Mouse (Mus musculus) hindbrain, postnatal 0 days (tissue): ENCODE results near the gene Golga3. TPM values are rescaled to one million over a fixed set of nuclear protein-coding genes. Genes with fewer than 3 reads are reported as not detected.
A peak's percentile ranks its signal among the peaks of the same experiment; 100 is the strongest.

Experiments
- ATAC-seq: fragments of 200-750 bp; cut with Nextera tagmentation; 2 replicates; pipeline ENCODE4 v1.8.0; 2017; ENCODE audit warnings: mild to moderate bottlenecking, moderate TSS enrichment, moderate library complexity
- DNase-seq: peaks from one replicate; pipeline ENCODE4 v3.0.0-alpha.2; 2015; ENCODE audit warnings: low spot score
- H3K27ac ChIP-seq: fragments of 300-500 bp; sonication (generic); 2 replicates; pipeline ENCODE4 v1.5.1; 2014; ENCODE audit warnings: mild to moderate bottlenecking
- H3K27me3 ChIP-seq: fragments of 300-500 bp; sonication (generic); 2 replicates; pipeline ENCODE4 v1.6.1; 2014; ENCODE audit warnings: low read length, mixed read lengths; ENCODE audit not compliant: insufficient read depth
- H3K36me3 ChIP-seq: fragments of 300-500 bp; sonication (generic); 2 replicates; pipeline ENCODE4 v1.6.1; 2014; ENCODE audit warnings: low read length, mixed read lengths; ENCODE audit not compliant: insufficient read depth
- H3K4me1 ChIP-seq: fragments of 300-500 bp; sonication (generic); 2 replicates; pipeline ENCODE4 v1.6.1; 2014; ENCODE audit warnings: antibody characterized with exemption, low read length, mixed read lengths; ENCODE audit not compliant: insufficient read depth
- H3K4me2 ChIP-seq: fragments of 300-500 bp; sonication (generic); 2 replicates; pipeline ENCODE4 v1.6.1; 2014; ENCODE audit warnings: low read depth, mild to moderate bottlenecking, low read length, moderate library complexity, mixed read lengths
- H3K4me3 ChIP-seq: fragments of 300-500 bp; sonication (generic); 2 replicates; pipeline ENCODE4 v1.5.1; 2014; ENCODE audit warnings: low read length
- H3K9ac ChIP-seq: fragments of 300-500 bp; sonication (generic); replicated peaks from 2 replicates; pipeline ENCODE4 v1.6.1; 2014; ENCODE audit warnings: mild to moderate bottlenecking, low read length, moderate library complexity, mixed read lengths
- H3K9me3 ChIP-seq: fragments of 300-500 bp; sonication (generic); 2 replicates; pipeline ENCODE4 v1.6.1; 2016; ENCODE audit warnings: low read length, mixed read lengths
- CTCF ChIP-seq: IDR thresholded peaks from 2 replicates; pipeline ENCODE4 v1.5.1; 2016; ENCODE audit warnings: antibody characterized with exemption, control low read depth, low read depth
- WGBS: fragments of 180-500 bp; shearing (Covaris S2); extraction: QIAGEN DNeasy Blood & Tissue Kit; methylation state at CpG from one replicate; pipeline ENCODE4 v1.1.7; 2014; 5-methylcytosine and 5-hydroxymethylcytosine counted together
- polyA plus RNA-seq: library from polyadenylated mRNA; unstranded; fragments of >200 nt; fragmentation: Nextera tagmentation; extraction: Ambion mirVana; gene quantifications from 2 replicates; pipeline ENCODE4 v1.2.1, GENCODE M21; 2015
- total RNA-seq: library from RNA; depleted of rRNA; stranded (reverse); fragments of >200 nt; gene quantifications from 2 replicates; pipeline ENCODE4 v1.2.3, GENCODE M21; 2014

Gene Golga3
- total and polyA plus RNA-seq, 2 experiments from 2014 or later: 13.9 to 18.0 TPM

- Histone ChIP-seq H3K4me1 (peaks cover 16% of the 10 kb centered on the region; the same call in 1 of the 2 replicates), H3K36me3 (peaks cover 12% of the 10 kb centered on the region; the same call in 1 of the 2 replicates), H3K9me3 (no peaks in the 10 kb centered on the region), H3K4me3 (peak overlapping the region; percentile 91), H3K4me2 (peak overlapping the region; percentile 73), H3K9ac (peak overlapping the region; percentile 92), H3K27ac (peak overlapping the region; percentile 94), H3K27me3 (no peaks in the 10 kb centered on the region)
- ATAC-seq (0 out of 2 replicates have a peak, but pooled peaks have one; percentile 8), DNase-seq (no peak)
- TF ChIP-seq CTCF: no peak
- WGBS: 6% methylated on average over 8 of the region's 8 CpGs
Measured at GRCm38 (mm10) chr5:110230401-110230779, 53.9 kb downstream of the Golga3 start.

- H3K9me3 ChIP-seq: no peaks in the 10 kb centered on the region
- peak within 1 kb of the TSS; percentile 91 for H3K4me3 ChIP-seq
- WGBS: 1% methylated on average over 66 of the region's 81 CpGs
- H3K36me3 ChIP-seq: peaks cover 15% of the 10 kb centered on the region; the same call in 1 of the 2 replicates
- peak within 1 kb of the TSS; percentile 73 for H3K4me2 ChIP-seq
- H3K4me1 ChIP-seq: peaks cover 16% of the 10 kb centered on the region; the same call in 1 of the 2 replicates
- DNase-seq (peak; percentile 95), ATAC-seq (peak; percentile 96)
- TF ChIP-seq CTCF: no peak
- H3K27me3 ChIP-seq: no peaks in the 10 kb centered on the region
- peak within 1 kb of the TSS; percentile 94 for H3K27ac ChIP-seq
- H3K9ac ChIP-seq: peak within 1 kb of the TSS; percentile 92
Measured at GRCm38 (mm10) chr5:110230780-110231461, 54.4 kb downstream of the Golga3 start, which contains the start of gene Ankle2. Ankle2 (plus strand) TSS chr5:110231004.

- ATAC-seq: no peak
- peak overlapping the region; percentile 91 for H3K4me3 ChIP-seq
- peak overlapping the region; percentile 73 for H3K4me2 ChIP-seq
- no peak overlapping the region for H3K27ac ChIP-seq
- no peaks in the 10 kb centered on the region for H3K9me3 ChIP-seq
- WGBS: 44% methylated on average over 13 of the region's 13 CpGs
- H3K27me3 ChIP-seq: no peaks in the 10 kb centered on the region
- H3K9ac ChIP-seq: peak overlapping the region; percentile 92; the same call in 1 of the 2 replicates
- peak; percentile 10 for DNase-seq
- H3K36me3 ChIP-seq: peaks cover 20% of the 10 kb centered on the region; the same call in 1 of the 2 replicates
- peaks cover 16% of the 10 kb centered on the region; the same call in 1 of the 2 replicates for H3K4me1 ChIP-seq
- TF ChIP-seq CTCF: peak; percentile 14
Measured at GRCm38 (mm10) chr5:110231638-110232037, 55.1 kb downstream of the Golga3 start.

- peaks cover 23% of the 10 kb centered on the region; the same call in 1 of the 2 replicates for H3K36me3 ChIP-seq
- ATAC-seq: no peak
- no peak overlapping the region for H3K27ac ChIP-seq
- H3K4me2 ChIP-seq: no peak overlapping the region
- H3K9ac ChIP-seq: no peak overlapping the region
- DNase-seq: no peak
- H3K4me3 ChIP-seq: no peak overlapping the region
- 83% methylated on average over 6 of the region's 6 CpGs for WGBS
- no peak for TF ChIP-seq CTCF
- peaks cover 16% of the 10 kb centered on the region; the same call in 1 of the 2 replicates for H3K4me1 ChIP-seq
- no peaks in the 10 kb centered on the region for H3K9me3 ChIP-seq
- H3K27me3 ChIP-seq: no peaks in the 10 kb centered on the region
Measured at GRCm38 (mm10) chr5:110232346-110232745, 55.8 kb downstream of the Golga3 start.

- Histone ChIP-seq H3K9me3 (no peaks in the 10 kb centered on the region), H3K9ac (no peak overlapping the region), H3K4me2 (no peak overlapping the region), H3K27ac (no peak overlapping the region), H3K36me3 (peaks cover 52% of the 10 kb centered on the region), H3K27me3 (no peaks in the 10 kb centered on the region), H3K4me3 (no peak overlapping the region), H3K4me1 (no peaks in the 10 kb centered on the region)
- no peak for DNase-seq
- no peak for TF ChIP-seq CTCF
- 85% methylated on average over 2 of the region's 2 CpGs for WGBS
- ATAC-seq: no peak
Measured at GRCm38 (mm10) chr5:110244091-110244490, 67.6 kb downstream of the Golga3 start.

GRCm38 (mm10) chr5:110266941-110267340 lies 90.4 kb downstream of the Golga3 start:
- Histone ChIP-seq H3K27me3 (no peaks in the 10 kb centered on the region), H3K9me3 (no peaks in the 10 kb centered on the region), H3K4me2 (no peak overlapping the region), H3K4me3 (no peak overlapping the region), H3K9ac (no peak overlapping the region), H3K4me1 (peaks cover 4% of the 10 kb centered on the region; the same call in 1 of the 2 replicates), H3K27ac (no peak overlapping the region), H3K36me3 (peaks cover 21% of the 10 kb centered on the region)
- no peak for ATAC-seq
- 91% methylated on average over 4 of the region's 4 CpGs for WGBS
- no peak for TF ChIP-seq CTCF
- no peak for DNase-seq
